Mouse (Mus musculus) left cerebral cortex, postnatal 4 days (tissue): ENCODE results near the gene Aldh6a1. TPM values are rescaled to one million over a fixed set of nuclear protein-coding genes. Genes with fewer than 3 reads are reported as not detected.
A peak's percentile ranks its signal among the peaks of the same experiment; 100 is the strongest.

Experiments used
- DNase-seq: peaks from one replicate; pipeline ENCODE4 v3.0.0-alpha.2; 2022
- intact Hi-C: fragments of 180-260 bp; cut with DNase I; formaldehyde crosslinking; loops from one replicate; pipeline ENCODE4 v1.15.1; 2025
- total RNA-seq, 2 experiments: library from RNA; stranded (reverse); gene quantifications; 2 replicates each; pipeline ENCODE4 v1.2.3; 2021

Gene Aldh6a1
- total RNA-seq, 2 experiments from 2014 or later = 25.9 to 26.2 TPM

- peak; percentile 89 for DNase-seq
- intact Hi-C loops = no loop called here
Measured at GRCm38 (mm10) chr12:84416834-84417604, 33.8 kb downstream of the Aldh6a1 start, which contains the start of gene Rnf113a2. Gene Rnf113a2, plus strand, starts transcription at chr12:84417196.

GRCm38 (mm10) chr12:84408819-84409507, 41.8 kb downstream of the Aldh6a1 start, which contains the start of the genes Entpd5 and Bbof1:
Gene Entpd5, minus strand, starts transcription at chr12:84409029.
Gene Bbof1, plus strand, starts transcription at chr12:84409071.
- intact Hi-C loops = no loop called here
- DNase-seq = peak; percentile 89

- intact Hi-C loops = no loop called here
- DNase-seq = no peak
Measured at GRCm38 (mm10) chr12:84407874-84408818, 42.7 kb downstream of the Aldh6a1 start.

- intact Hi-C loops = no loop called here
- no peak for DNase-seq
Measured at GRCm38 (mm10) chr12:84407259-84407658, 43.5 kb downstream of the Aldh6a1 start.

- DNase-seq = no peak
- intact Hi-C loops = no loop called here
Measured at GRCm38 (mm10) chr12:84404541-84404940, 46.3 kb downstream of the Aldh6a1 start.

GRCm38 (mm10) chr12:84402923-84403322, 47.9 kb downstream of the Aldh6a1 start:
- intact Hi-C loops = no loop called here

GRCm38 (mm10) chr12:84400653-84401052, 50.2 kb downstream of the Aldh6a1 start:
- no peak for DNase-seq
- intact Hi-C loops = no loop called here

More at GRCm38 (mm10) chr12:84402923-84403322, 47.9 kb downstream of the Aldh6a1 start:
- DNase-seq = no peak

GRCm38 (mm10) chr12:84400068-84400467, 50.7 kb downstream of the Aldh6a1 start:
- no peak for DNase-seq
- intact Hi-C loops = no loop called here

- no peak for DNase-seq
- intact Hi-C loops = no loop called here
Measured at GRCm38 (mm10) chr12:84399663-84400062, 51.1 kb downstream of the Aldh6a1 start.

GRCm38 (mm10) chr12:84399135-84399534, 51.7 kb downstream of the Aldh6a1 start:
- intact Hi-C loops = no loop called here

GRCm38 (mm10) chr12:84398629-84399028, 52.2 kb downstream of the Aldh6a1 start:
- DNase-seq = no peak
- intact Hi-C loops = no loop called here

More at GRCm38 (mm10) chr12:84399135-84399534, 51.7 kb downstream of the Aldh6a1 start:
- no peak for DNase-seq

- DNase-seq = no peak
- intact Hi-C loops = no loop called here
Measured at GRCm38 (mm10) chr12:84397685-84398084, 53.1 kb downstream of the Aldh6a1 start.

- intact Hi-C loops = no loop called here
- no peak for DNase-seq
Measured at GRCm38 (mm10) chr12:84396947-84397679, 53.7 kb downstream of the Aldh6a1 start.

- intact Hi-C loops = no loop called here
- no peak for DNase-seq
Measured at GRCm38 (mm10) chr12:84393847-84394246, 57.0 kb downstream of the Aldh6a1 start.

- intact Hi-C loops = no loop called here
- no peak for DNase-seq
Measured at GRCm38 (mm10) chr12:84392681-84393080, 58.1 kb downstream of the Aldh6a1 start.

GRCm38 (mm10) chr12:84390336-84390735, 60.5 kb downstream of the Aldh6a1 start:
- DNase-seq = no peak
- intact Hi-C loops = no loop called here

GRCm38 (mm10) chr12:84388774-84389400, 61.9 kb downstream of the Aldh6a1 start:
- intact Hi-C loops = no loop called here
- DNase-seq = no peak

GRCm38 (mm10) chr12:84388097-84388496, 62.7 kb downstream of the Aldh6a1 start:
- intact Hi-C loops = no loop called here
- DNase-seq = no peak

- intact Hi-C loops = no loop called here
- DNase-seq = no peak
Measured at GRCm38 (mm10) chr12:84385408-84385807, 65.4 kb downstream of the Aldh6a1 start.
